Mouse (Mus musculus) forebrain, embryonic 16.5 days (tissue): ENCODE data around the gene Olfr1248. TPM values are rescaled to one million over a fixed set of nuclear protein-coding genes. Genes with fewer than 3 reads are reported as not detected.
"Not testable (repeated sequence)": the region's sequence is repeated elsewhere in the genome, so short reads cannot be mapped to it uniquely, and the experiment has no call there.

Experiments
- ATAC-seq: fragments of 200-750 bp; cut with Nextera tagmentation; 2 replicates; pipeline ENCODE4 v1.8.0; 2017; ENCODE audit warnings: mild to moderate bottlenecking, moderate library complexity
- H3K27ac ChIP-seq: fragments of 300-500 bp; sonication (generic); 2 replicates; pipeline ENCODE4 v1.5.1; 2014; ENCODE audit warnings: low read length, control low read depth
- H3K27me3 ChIP-seq: fragments of 300-500 bp; sonication (generic); replicated peaks from 2 replicates; pipeline ENCODE4 v1.6.1; 2014; ENCODE audit warnings: low read length; ENCODE audit not compliant: control insufficient read depth, insufficient read depth
- H3K36me3 ChIP-seq: fragments of 300-500 bp; sonication (generic); 2 replicates; pipeline ENCODE4 v1.6.1; 2014; ENCODE audit not compliant: control insufficient read depth, insufficient read depth
- H3K4me1 ChIP-seq: fragments of 300-500 bp; sonication (generic); replicated peaks from 2 replicates; pipeline ENCODE4 v1.6.1; 2014; ENCODE audit warnings: low read length; ENCODE audit not compliant: control insufficient read depth, insufficient read depth
- H3K4me2 ChIP-seq: fragments of 300-500 bp; sonication (generic); 2 replicates; pipeline ENCODE4 v1.6.1; 2014; ENCODE audit warnings: mild to moderate bottlenecking, low read length, control low read depth
- H3K4me3 ChIP-seq: fragments of 300-500 bp; sonication (generic); replicated peaks from 2 replicates; pipeline ENCODE4 v1.5.1; 2014; ENCODE audit warnings: mild to moderate bottlenecking, low read length, control low read depth
- H3K9ac ChIP-seq: fragments of 300-500 bp; sonication (generic); replicated peaks from 2 replicates; pipeline ENCODE4 v1.6.1; 2014; ENCODE audit warnings: low read depth, low read length, control low read depth
- H3K9me3 ChIP-seq: fragments of 300-500 bp; sonication (generic); 2 replicates; pipeline ENCODE4 v1.6.1; 2016; ENCODE audit warnings: low read length; ENCODE audit not compliant: control insufficient read depth
- WGBS: fragments of 180-500 bp; shearing (Covaris S2); extraction: QIAGEN DNeasy Blood & Tissue Kit; methylation state at CpG from one replicate; pipeline ENCODE4 v1.1.7; 2014; 5-methylcytosine and 5-hydroxymethylcytosine counted together
- polyA plus RNA-seq: library from polyadenylated mRNA; unstranded; fragments of >200 nt; fragmentation: Nextera tagmentation; extraction: Ambion mirVana; gene quantifications from 2 replicates; pipeline ENCODE4 v1.2.1, GENCODE M21; 2015

Gene Olfr1248
- not detected in 2 replicates for polyA plus RNA-seq

DNA sequence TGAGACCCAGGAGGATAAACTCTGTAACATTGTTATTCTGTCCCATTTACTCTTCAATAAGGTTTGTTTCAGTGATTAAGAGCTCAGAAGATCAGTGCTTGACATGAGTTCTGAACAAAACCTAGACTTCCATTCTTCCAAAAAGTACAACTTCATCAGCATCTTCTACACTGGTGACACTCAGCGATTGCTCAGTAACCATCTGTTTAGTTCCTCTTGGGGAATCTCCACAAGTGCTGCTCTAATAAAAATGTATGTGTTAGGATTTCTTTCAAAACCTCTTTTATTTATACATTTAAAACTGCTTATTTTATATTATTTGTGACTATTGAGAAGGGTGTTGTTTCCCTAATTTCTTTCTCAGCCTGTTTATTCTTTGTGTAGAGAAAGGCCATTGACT is at the start of gene Olfr1248:
Olfr1248 (minus strand) TSS at position 101 of the 400 bp plus-strand sequence.
- H3K4me2 ChIP-seq, H3K27ac ChIP-seq, H3K4me1 ChIP-seq, H3K27me3 ChIP-seq, H3K9ac ChIP-seq, H3K4me3 ChIP-seq, H3K36me3 ChIP-seq, H3K9me3 ChIP-seq, ATAC-seq: not testable (repeated sequence)
- 95% methylated on average over 1 of the region's 1 CpGs for WGBS

DNA sequence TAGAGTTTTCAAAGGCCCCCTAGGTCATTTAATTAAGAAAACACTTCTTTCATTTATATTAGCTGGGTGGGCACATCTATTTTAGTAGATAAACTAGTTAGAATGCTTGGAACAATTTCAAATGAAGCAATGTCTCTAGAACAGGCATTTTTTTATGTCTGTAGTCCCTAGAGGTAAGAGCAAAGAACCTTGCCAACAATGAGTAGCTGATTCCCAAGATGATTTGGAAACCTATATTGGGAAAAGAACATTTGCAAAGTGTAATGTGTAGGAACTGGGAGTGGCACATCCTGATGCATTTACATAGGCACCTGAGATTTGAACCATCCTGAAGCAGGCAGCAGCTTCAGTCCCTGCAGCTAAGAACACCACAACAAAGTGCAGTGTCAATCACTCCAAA is 43.3 kb upstream of the Olfr1248 start, which contains the start of gene Olfr1250:
Olfr1250 (minus strand) TSS at position 101 of the 400 bp plus-strand sequence.
- H3K4me2 ChIP-seq = no peak within 1 kb of the TSS
- H3K27me3 ChIP-seq = no peaks in the 10 kb centered on the region
- ATAC-seq = no peak

DNA sequence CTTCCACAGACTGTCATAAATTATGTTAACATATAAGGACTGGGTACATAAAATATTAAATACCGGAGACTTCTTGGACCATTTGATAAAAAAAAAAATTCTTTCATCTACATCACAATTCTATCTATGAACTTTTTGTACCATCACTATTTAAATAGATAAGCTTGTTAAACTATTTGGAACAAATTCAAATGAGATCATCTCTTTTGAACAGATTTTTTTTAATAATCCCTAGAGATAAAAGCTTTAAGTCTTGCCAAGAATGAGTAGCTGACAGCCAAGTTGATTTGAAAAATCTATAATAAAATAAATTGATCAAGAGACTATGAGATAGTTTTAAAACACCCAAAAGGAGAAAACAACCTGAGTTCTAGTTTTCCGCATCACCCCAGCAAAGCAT is 16.8 kb upstream of the Olfr1248 start, which contains the start of gene Olfr1249:
Olfr1249 (minus strand) TSS at position 101 of the 400 bp plus-strand sequence.
- Histone ChIP-seq H3K36me3 (no peaks in the 10 kb centered on the region), H3K27me3 (no peaks in the 10 kb centered on the region), H3K9ac (no peak within 1 kb of the TSS), H3K27ac (no peak within 1 kb of the TSS), H3K9me3 (no peaks in the 10 kb centered on the region), H3K4me3 (no peak within 1 kb of the TSS), H3K4me1 (no peaks in the 10 kb centered on the region), H3K4me2 (no peak within 1 kb of the TSS)
- ATAC-seq = no peak
- 91% methylated on average over 2 of the region's 2 CpGs for WGBS

More for the DNA sequence above, 43.3 kb upstream of the Olfr1248 start, which contains the start of gene Olfr1250:
- H3K9ac ChIP-seq = no peak within 1 kb of the TSS
- H3K9me3 ChIP-seq = no peaks in the 10 kb centered on the region
- no peak within 1 kb of the TSS for H3K27ac ChIP-seq
- no peaks in the 10 kb centered on the region for H3K36me3 ChIP-seq
- H3K4me1 ChIP-seq = no peaks in the 10 kb centered on the region
- no peak within 1 kb of the TSS for H3K4me3 ChIP-seq

DNA sequence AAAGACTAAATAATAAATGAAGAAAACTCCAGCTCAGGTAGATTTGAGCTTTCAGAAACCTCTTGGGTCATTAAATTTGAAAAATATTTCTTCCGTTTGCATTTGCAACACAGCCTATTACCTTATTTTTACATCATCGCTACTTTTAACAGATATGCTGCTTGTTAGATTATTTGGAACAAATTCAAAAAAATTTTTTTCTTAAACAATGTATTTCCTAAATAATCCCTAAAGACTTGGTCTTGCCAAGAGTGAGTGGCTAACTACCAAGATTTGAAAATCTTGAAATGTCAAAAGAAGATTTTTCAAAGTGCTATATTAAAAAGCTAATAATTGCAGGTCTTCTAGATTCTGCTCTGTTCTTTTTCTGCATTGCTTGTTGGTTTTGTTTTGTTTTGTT is 4.0 kb downstream of the Olfr1248 start, which contains the start of gene Olfr1247:
Olfr1247 (minus strand) TSS at position 101 of the 400 bp plus-strand sequence.
- Histone ChIP-seq H3K27me3 (no peaks in the 10 kb centered on the region), H3K4me2 (no peak within 1 kb of the TSS), H3K9me3 (no peaks in the 10 kb centered on the region), H3K9ac (no peak within 1 kb of the TSS), H3K36me3 (no peaks in the 10 kb centered on the region), H3K27ac (no peak within 1 kb of the TSS), H3K4me3 (no peak within 1 kb of the TSS), H3K4me1 (no peaks in the 10 kb centered on the region)
- ATAC-seq = no peak
- 93% methylated on average over 2 of the region's 2 CpGs for WGBS

DNA sequence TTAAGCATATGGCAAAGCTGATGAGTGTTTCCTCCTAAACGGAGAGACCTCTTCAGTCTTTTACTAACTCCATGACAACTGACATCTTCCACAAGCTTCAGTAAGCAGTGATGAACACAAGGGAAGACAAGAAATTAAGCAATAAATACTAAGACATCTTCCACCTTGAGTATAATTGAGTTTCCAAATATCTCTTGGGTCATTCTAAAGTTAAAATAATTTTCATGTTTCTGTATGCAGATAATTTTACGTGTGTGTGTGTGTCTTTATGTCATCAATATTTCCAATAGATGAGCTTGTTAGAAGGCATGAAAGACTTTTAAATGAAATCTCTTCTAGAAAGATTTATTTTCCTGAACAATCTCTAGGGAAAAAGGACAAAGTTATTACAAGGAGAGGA is 25.0 kb downstream of the Olfr1248 start, which contains the start of gene Olfr1246:
Olfr1246 (minus strand) TSS at position 101 of the 400 bp plus-strand sequence.
- Histone ChIP-seq H3K27me3 (no peaks in the 10 kb centered on the region), H3K36me3 (no peaks in the 10 kb centered on the region), H3K4me3 (no peak within 1 kb of the TSS), H3K9ac (no peak within 1 kb of the TSS), H3K27ac (no peak within 1 kb of the TSS), H3K4me1 (no peaks in the 10 kb centered on the region), H3K9me3 (no peaks in the 10 kb centered on the region), H3K4me2 (no peak within 1 kb of the TSS)
- ATAC-seq = no peak
- 81% methylated on average over 2 of the region's 2 CpGs for WGBS

- 90% methylated on average over 1 of the region's 1 CpGs for WGBS
- Histone ChIP-seq H3K4me2 (no peak within 1 kb of the TSS), H3K9me3 (no peaks in the 10 kb centered on the region; the same call in 1 of the 2 replicates), H3K4me1 (no peaks in the 10 kb centered on the region), H3K27me3 (no peaks in the 10 kb centered on the region), H3K9ac (no peak within 1 kb of the TSS), H3K27ac (no peak within 1 kb of the TSS), H3K36me3 (no peaks in the 10 kb centered on the region), H3K4me3 (no peak within 1 kb of the TSS)
- no peak for ATAC-seq
Observed at GRCm38 (mm10) chr2:89578347-89578746, 39.7 kb downstream of the Olfr1248 start, which contains the start of gene Olfr1245. Gene Olfr1245 (minus strand): TSS chr2:89578447.

Other genes with a start within 250 kb of the Olfr1248 start
- gene Olfr1238, start 208.6 kb downstream of the Olfr1248 start, polyA plus RNA-seq = not detected in 2 replicates
- not detected in 2 replicates for gene Olfr1239, start 197.8 kb downstream of the Olfr1248 start, polyA plus RNA-seq
- not detected in 2 replicates for gene Olfr1240, start 175.2 kb downstream of the Olfr1248 start, polyA plus RNA-seq
- gene Olfr1241, start 131.1 kb downstream of the Olfr1248 start, polyA plus RNA-seq = not detected in 2 replicates
- not detected in 2 replicates for gene Olfr1242, start 119.9 kb downstream of the Olfr1248 start, polyA plus RNA-seq
- not detected in 2 replicates for gene Olfr1243, start 86.8 kb downstream of the Olfr1248 start, polyA plus RNA-seq
- not detected in 2 replicates for gene Olfr1245, start 39.8 kb downstream of the Olfr1248 start, polyA plus RNA-seq
- not detected in 2 replicates for gene Olfr1246, start 25.1 kb downstream of the Olfr1248 start, polyA plus RNA-seq
- not detected in 2 replicates for gene Olfr1247, start 4.1 kb downstream of the Olfr1248 start, polyA plus RNA-seq
- gene Olfr1249, start 16.7 kb upstream of the Olfr1248 start, polyA plus RNA-seq = not detected in 2 replicates
- not detected in 2 replicates for gene Olfr1250, start 43.2 kb upstream of the Olfr1248 start, polyA plus RNA-seq
- not detected in 2 replicates for gene Olfr1251, start 53.7 kb upstream of the Olfr1248 start, polyA plus RNA-seq
- gene Olfr1252, start 106.8 kb upstream of the Olfr1248 start, polyA plus RNA-seq = not detected in 2 replicates
- not detected in 2 replicates for gene Olfr1253, start 138.8 kb upstream of the Olfr1248 start, polyA plus RNA-seq
- not detected in 2 replicates for gene Olfr1254, start 175.4 kb upstream of the Olfr1248 start, polyA plus RNA-seq
- gene Olfr1255, start 193.8 kb upstream of the Olfr1248 start, polyA plus RNA-seq = not detected in 2 replicates
- not detected in 2 replicates for gene Olfr1256, start 223.3 kb upstream of the Olfr1248 start, polyA plus RNA-seq
- gene Olfr48, start 230.0 kb upstream of the Olfr1248 start, polyA plus RNA-seq = not detected in 2 replicates